Mouse (Mus musculus): ENCODE data around the gene Mgat3.

The Mgat3 gene

DNA sequence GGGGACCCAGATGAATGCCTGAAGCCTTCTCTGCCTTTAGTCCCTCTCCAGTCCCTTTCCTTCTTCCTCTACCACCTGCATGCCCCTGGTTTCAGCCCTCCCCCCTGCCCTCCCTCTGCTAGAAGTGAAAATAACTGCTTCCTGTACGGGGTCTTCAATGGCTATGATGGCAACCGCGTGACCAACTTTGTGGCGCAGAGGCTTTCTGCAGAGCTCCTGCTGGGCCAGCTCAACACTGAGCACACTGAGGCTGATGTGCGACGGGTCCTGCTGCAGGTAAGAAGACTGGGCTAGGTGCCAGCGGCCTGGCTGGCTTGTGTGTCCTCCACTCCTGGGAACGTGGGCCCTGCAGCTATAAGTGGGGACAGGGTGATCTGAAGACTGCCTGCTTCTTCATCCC is 25.0 kb upstream of the Mgat3 start:
- DNase-seq (ENCODE audit: extremely low spot score, low read depth, low spot score), result no peak

DNA sequence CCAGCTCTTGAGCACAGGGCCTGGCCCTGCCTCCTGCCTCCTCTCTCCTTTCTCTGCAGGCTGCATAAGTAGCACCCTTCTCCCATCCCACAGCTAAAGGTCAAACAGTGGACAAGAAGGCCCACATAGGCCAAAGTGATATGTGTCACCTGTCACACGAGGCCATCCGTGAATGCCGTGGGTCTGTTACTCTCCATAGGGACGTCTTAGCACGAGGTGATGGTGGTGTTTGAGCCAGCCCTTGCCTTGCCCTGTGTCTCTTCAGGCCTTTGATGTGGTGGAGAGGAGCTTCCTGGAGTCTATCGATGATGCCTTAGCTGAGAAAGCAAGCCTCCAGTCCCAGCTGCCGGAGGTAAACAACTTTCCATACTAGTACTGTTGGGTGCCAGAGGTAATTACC is 24.0 kb upstream of the Mgat3 start:
- DNase-seq (ENCODE audit: extremely low spot score, low read depth, low spot score), result no peak

DNA sequence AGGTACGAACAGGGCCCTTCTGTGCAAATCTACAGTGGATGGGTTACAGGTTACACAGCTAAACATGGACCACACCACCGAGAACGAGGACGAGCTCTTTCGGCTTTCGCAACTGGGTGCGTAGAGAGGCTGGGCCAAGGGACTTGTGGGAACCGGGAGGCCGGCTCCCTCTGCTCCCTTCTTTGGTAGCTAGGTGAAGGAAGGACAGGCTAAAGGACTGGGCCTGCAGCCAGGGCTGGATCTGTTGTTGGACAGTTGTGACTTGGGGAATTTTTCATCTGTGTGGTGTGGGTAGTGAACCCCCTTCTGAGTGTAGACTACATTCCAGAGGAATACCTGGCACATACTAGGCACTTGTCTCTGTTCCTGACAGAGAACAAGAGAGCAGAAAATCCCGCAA is 20.9 kb upstream of the Mgat3 start:
- DNase-seq (ENCODE audit: extremely low spot score, low read depth, low spot score), result no peak

DNA sequence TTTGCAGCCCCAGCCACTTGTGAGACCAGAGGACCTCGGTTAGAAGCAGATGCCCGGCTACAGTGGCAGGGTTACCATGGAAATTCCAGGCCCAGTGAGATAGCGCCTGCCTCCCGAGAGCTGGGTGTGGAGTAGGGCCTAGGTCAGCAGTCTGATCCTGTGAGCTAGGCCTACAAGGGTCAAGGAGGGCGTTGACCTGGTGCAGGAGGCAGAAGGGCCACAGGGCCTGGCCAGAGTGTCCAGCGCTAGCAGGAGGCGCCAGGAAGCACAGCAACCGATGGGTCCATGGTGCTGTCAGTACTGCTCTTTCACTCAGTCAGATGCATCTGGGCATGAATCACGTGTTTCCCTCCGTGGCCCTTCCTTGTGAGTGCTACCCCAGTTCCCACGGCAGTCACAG is 19.8 kb upstream of the Mgat3 start:
- no peak for DNase-seq (ENCODE audit: extremely low spot score, low read depth, low spot score)

DNA sequence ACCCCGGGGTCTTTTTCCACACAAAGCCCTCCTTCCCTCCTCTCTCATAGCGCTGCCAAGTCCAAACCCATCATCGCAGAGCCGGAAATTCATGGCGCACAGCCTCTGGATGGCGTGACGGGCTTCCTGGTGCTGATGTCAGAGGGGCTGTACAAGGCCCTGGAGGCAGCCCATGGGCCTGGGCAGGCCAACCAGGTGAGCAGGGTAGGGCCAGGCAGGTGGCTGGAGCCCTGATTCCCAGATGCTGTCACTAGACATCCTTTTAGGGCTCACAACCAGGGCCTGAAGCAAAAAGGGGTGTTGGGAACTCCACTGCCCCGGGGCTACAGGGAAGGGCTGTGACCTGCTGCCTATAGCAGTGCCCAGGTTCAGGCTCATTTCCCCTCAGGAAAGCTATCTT is 17.8 kb upstream of the Mgat3 start:
- DNase-seq (ENCODE audit: extremely low spot score, low read depth, low spot score), result no peak

DNA sequence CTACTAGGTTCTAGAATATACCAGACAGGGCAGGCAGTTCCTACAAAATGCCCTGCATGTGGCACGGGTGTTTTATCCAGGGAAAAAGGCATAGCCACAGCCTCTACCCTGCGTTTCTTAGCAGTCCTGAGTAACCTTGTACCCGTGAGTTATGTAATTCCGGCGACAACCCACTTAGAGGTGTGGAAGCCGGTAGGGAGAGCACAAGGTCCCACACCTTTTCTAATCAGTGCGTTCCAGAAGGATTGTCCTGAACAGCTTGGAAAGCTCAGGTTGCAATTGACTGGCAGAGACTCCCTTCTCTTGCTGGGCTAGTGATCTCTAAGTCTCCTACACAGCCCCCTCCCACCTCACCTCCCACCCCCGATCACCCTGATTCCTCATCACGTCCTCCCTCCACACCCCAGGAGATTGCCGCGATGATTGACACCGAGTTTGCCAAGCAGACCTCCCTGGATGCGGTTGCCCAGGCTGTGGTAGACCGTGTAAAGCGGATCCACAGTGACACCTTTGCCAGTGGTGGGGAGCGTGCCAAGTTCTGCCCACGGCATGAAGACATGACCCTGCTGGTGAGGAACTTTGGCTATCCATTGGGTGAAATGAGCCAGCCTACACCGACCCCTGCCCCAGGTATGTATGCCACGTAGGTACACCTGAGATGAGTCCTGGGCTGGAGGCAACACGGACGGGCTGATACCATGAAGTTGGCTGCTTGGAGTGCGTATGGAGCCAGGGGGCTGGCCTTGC is 16.2 kb upstream of the Mgat3 start:
- no peak for DNase-seq (ENCODE audit: extremely low spot score, low read depth, low spot score)

DNA sequence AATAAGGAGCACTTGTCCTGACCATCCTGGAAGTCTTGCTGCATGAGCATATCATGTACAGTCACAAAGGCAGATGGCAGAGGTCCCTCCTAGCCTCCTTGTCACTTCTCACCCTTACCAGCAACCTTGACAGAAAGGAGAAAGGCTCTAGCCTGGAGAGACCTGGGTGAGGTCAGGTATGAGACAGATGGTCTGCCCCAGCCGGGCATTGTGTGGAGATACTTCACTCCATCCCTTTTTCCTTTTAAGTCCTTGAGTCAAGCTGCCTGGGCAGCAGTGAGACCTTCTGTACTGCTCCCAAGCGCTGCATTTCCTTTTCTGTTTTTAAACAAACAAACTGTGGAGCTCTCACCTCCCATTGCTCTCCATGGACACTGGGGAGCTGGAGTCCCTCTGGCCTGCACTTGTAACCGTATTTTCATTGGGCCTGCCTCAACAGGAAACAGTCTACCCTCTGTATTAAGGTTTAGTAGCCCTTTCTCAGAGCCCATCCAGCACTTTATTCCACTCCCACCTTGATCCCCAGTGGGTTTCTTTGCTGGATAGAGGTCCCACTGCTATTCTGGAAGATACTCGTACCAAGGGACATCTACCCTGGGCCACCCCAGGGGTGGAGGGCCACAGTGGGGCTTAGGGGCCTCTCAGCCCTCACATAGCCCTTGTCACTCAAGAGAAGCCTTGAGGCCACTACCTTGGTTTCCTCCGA is 15.4 kb upstream of the Mgat3 start:
- DNase-seq (ENCODE audit: extremely low spot score, low read depth, low spot score), result no peak

DNA sequence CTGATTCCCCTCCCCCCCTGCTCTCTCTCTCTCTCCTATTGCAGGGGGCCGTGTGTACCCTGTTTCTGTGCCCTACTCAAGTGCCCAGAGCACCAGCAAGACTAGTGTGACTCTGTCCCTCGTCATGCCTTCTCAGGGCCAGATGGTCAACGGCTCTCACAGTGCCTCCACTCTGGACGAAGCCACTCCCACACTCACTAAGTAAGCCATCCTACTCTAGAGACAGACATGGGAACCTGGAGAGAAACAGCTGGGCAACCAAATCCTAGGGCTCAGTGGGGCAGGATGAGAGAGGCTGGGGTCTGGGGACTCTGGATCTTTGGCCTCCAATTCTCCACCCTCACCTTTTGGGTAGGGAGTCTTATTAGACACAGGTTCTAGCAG is 14.8 kb upstream of the Mgat3 start:
- DNase-seq (ENCODE audit: extremely low spot score, low read depth, low spot score), result no peak

DNA sequence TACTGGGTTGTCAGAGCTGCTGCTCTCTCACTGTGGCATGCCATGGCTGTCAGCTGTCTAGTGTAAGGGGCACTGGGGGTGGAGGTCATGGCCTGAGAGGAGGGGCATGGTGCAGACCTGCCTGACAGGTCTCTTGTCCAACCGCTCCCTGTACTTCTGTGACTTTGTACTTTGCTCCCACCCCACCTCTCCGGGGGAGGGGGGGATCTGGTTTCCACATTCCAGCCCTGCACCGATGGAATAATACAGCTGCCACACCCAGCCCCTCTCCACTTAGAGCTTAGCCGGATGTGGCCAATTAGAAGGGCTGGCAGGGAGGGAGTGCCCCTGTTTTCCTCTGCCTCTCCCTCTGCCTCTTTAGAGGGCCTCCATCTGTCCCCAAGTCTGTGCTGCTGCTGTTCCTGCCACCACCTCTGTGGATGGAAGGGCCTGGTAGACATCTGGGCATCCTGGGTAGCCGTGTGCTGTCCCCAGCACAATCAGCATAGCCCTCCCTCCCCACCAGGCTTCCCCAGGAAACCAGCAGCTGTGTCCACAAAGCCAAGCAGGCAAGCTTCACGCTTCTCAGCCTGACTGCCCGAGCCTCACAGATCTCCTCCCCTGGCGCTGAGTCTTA is 14.1 kb upstream of the Mgat3 start:
- no peak for DNase-seq (ENCODE audit: extremely low spot score, low read depth, low spot score)

DNA sequence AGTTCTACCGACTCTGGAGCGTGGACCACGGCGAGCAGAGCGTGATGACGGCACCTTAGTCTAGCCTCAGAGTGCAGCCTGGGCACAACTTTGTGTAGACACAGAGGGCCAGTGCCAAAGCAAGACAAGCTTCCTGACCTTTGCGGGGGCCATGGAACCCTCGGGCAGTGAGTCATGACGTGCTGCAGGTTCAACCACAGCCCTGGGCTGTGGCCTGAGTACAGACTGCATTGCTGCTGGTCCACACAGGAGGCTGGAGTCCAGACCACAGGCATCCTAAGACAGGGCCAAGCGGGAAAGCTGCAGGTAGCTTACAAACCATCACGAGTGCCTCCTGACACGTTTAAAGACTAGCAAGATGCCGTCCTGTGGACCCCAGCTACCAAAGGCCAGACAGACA is 13.3 kb upstream of the Mgat3 start:
- no peak for DNase-seq (ENCODE audit: extremely low spot score, low read depth, low spot score)

DNA sequence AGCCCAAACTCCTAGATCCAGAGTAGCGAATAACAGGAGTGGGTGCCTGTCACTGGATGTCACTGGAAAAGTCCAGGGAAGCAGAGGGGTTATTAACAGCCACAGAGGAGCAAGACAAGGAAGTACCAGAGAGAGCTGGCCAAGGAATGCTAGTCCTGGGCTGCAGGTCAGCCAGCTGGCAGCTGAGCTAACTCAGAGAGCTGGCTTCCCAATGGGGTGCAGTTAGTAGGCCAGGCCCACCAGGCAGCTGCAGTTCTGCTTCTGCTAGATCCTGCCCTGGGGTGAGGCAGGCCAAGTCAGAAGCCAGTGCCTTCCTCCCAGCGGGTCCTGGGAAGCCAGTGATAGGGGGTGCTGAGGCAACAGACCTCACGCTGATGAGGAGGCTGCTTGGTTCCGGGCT is 12.8 kb upstream of the Mgat3 start:
- DNase-seq (ENCODE audit: extremely low spot score, low read depth, low spot score), result no peak

DNA sequence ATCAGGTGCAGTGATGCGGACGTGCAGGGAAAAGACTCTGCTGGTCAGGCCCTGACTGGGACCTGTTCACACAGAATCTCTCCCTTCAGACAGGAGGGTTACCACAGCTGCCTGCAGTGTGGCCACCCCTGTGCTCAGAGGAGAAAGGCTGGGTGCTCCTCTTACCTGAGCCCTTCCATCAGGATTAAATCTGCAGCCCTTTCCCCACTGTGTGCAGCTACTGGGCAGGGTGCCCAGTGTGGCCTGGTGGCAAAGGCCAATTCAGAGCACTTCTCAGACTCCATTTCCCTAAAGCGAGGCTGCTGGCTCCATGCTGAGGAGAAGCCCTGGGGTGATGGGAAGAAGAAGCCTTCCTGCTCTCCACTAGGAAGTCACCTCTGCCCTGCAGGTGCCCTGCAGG is 12.3 kb upstream of the Mgat3 start:
- DNase-seq (ENCODE audit: extremely low spot score, low read depth, low spot score), result no peak

DNA sequence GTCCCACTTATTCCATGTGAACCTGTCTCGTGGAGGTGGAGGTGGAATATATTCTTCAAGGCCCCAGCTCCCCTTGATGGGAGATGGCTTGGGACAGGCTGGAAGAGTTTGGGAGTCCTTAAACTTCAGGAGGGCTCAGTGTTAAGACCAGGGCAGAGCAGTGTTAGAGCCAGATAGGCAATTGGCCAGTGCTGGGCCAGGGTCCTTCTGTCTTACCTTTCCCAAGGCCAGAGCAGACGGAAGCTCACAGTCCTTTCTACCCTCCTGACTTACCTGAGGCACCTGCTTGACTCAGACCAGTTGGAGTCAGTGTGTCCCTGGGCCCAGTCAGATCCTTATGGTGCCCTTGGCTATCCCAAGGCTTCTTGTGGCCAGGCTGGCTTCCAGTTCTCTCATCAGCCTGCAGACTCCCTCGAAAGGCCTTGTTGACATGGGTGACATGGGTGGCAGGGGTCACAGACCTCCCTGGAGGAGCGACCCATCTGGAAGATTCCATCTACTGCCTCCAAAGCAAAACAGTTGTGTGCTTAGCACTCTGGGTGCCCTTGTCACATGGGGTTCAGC is 11.0 kb upstream of the Mgat3 start:
- no peak for DNase-seq (ENCODE audit: extremely low spot score, low read depth, low spot score)

DNA sequence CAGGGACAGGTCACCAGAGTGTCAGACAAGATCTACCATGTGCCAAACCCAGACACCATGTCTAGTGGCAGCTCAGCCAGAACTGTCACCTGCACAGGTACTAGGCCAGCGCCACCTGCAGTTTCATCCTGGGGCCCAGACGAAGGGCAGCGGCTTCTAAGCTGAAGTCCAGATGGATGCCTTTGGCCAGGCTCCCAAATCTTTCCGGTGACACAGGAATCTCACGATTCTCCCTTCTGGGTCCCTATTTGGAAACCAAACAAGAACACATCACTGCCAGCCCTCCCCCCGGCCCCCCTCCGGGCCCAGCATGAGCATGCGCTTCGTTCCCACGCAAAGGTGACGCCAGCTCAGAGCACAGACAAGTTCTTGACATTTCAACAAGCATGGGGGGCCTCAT is 10.2 kb upstream of the Mgat3 start:
- no peak for DNase-seq (ENCODE audit: extremely low spot score, low read depth, low spot score)

DNA sequence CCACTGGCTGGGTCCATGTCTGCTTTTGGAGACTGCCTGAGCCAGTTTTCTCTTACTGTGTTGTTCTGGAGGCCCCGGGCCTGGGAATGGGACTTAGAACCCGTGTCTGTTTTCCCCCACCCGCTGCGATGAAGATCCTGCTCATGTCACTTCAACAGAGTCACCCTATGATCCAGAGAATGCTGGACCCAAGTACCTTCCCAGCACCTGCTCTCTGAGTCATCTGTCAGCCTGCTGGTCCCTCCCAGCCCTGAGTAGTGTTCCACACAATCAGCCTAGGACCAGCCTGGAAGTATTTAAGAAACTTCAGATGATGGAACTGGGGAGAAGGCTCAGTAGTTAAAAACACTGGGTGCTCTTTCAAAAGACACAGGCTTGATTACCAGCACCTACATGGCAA is 9.8 kb upstream of the Mgat3 start:
- DNase-seq (ENCODE audit: extremely low spot score, low read depth, low spot score), result no peak

DNA sequence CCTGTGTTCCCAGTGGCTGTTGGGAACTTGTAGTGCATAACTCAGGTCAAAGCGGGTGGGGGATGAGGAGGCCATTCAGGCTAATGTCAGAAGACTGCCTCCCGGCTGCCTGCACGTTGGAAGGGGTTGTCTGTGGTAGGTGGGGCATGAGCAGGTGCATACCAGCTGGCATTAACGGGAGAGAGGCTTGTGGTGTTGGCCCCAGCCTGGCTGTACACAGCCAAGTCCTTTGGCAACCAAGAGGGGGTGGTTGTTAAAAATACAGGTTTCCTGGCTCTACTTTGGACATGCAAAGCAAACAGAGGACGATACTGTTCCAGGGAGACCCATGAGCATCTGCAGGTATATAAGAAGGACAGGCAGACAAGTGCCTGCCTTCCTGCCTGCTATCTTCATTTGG is 8.1 kb upstream of the Mgat3 start:
- DNase-seq (ENCODE audit: extremely low spot score, low read depth, low spot score), result no peak

DNA sequence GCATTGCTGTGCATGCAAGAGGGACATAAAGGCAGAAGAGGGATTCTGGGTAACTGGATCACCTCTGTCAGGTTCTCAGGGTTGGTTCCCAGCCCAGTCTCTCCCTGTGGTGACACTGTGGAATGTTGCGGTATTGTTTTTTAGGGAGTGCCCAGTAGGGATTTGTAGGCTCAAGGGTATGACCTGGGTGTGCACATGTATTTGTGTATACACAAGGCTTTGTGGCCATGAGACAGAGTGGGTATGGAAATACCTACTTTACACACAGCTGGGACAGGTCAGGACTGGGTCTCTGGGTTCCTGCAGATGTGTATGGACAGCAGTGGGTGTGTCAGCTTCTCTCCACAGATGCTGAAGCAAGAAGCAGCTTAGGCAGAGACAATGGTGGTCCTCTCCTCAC is 4.0 kb upstream of the Mgat3 start:
- no peak for DNase-seq (ENCODE audit: extremely low spot score, low read depth, low spot score)

DNA sequence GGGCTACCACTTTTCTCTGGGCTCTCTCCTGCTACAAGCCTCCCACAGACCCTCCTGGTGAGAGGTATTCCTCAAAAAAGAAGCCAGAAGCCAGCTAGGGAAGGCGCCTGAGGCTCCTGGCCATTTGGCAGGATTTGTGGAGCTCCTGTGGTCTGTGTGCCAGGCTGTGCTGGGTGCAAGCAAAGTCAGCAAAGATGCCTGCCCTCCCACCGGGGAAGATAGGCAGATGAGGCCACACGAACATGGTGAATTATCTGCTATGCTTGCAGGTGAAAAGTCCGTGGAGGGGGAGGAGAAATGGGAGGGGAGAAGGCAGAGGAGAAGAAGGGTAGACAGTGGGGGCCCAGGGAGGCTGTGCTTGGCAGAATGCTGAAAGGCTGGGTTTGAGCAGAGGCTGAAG is 3.2 kb upstream of the Mgat3 start:
- DNase-seq (ENCODE audit: extremely low spot score, low read depth, low spot score), result no peak

DNA sequence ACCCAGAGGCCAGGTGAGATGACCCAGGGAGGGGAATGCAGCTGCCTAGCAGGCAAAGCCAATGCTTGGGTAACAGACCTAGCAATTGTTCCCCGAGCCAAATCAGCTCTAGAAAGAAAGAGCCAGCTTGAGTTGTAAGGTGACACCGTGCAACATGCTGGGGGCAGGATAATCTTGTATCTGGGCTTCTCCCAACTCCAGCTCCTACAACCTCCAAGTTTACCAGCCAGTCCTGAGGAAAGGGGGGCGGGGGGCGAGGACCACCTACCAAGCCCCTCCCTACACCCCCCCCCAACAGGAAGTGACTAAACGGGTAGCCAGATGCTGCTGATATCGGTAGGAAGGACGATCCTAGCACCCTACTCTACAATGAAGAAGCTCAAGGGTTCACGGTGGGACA is 2.2 kb upstream of the Mgat3 start:
- no peak for DNase-seq (ENCODE audit: extremely low spot score, low read depth, low spot score)

DNA sequence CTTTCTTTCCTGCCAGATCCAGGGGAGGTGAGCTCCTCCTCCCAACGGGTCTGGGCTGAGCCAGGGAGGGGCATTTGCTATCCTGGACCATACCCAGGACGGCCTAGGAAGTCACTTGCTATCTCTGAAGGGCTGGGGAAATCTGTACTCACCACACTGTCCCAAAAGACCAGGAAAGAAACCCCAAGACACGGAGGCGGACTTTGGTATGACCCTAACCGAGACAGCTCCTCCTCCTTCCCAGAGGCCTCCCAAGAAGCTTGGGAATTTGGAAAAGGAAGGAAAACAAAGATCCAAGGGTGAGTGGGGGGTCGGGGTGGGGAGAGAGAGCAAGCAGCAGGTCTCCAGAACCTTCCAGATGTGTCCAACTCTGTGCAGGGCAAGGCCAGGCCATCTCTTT is 1.7 kb upstream of the Mgat3 start:
- DNase-seq (ENCODE audit: extremely low spot score, low read depth, low spot score), result no peak

DNA sequence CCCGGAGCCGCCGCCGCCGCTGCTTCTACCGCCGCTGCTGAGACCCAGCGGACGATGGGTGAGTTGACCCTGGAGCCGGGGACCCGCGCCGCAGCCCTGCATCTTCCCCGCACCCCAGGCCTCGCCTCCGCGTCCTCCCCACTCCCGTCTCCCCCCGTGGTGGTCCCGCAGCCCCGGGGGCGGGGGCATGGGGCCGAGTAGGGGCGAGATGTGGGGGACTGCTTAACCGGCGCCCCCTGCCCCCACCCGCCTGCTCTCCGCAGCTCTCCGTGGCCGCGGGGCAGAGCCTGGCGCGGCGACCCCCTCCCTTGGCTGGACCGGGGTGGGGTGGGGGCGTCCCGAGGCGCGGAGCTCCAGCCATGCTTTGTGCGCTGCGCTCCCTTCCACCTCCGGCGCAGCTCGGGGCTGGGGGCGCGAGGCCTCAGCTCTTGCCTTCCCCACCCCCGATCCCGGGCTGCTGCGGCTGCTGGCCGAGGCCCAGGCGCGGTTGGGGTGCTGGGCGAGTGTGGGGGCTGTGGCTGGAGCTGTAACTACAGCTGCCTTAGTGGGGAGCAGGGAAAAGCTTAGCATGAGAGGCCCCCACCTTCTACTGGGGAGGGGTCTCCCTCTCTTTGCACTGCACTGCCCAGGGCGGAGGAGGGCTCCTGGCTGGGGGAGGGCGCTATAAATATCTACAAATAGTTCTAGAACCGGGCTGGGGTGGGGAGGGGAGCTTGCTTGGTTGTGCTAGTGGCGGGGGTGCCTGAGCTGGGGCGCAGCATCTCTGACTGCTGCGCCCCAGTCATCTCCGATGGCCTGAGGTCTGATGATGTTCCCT is 468 bp downstream of the Mgat3 start:
- DNase-seq (ENCODE audit: extremely low spot score, low read depth, low spot score), result no peak

DNA sequence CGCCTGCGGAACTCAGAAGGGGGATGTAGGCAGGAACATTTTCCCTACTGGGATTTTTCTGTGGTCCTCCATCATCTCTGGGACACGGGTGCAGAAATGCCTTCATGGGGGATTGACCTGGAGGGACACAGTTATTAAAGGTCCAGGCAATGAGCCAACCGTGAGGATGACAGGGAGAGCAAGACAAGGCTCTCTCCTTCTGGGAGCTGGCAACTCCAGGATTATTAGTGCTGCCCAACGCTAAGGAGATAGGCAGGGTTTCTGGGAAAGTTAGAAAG is 1.0 kb downstream of the Mgat3 start:
- no peak for DNase-seq (ENCODE audit: extremely low spot score, low read depth, low spot score)

Data from hindlimb bud, embryonic 11.5 days (tissue).